Mouse (Mus musculus) kidney, adult 18-20 months (tissue): ENCODE measurements around the gene Aptx.

Experiments used
- DNase-seq: peaks from one replicate; pipeline ENCODE4 v3.0.0; 2021

Aptx gene

GRCm38 (mm10) chr4:40702797-40703709, at the start of gene Aptx:
Aptx (minus strand) TSS chr4:40703194.
- peak; percentile 98 for DNase-seq

- no peak for DNase-seq
Observed at GRCm38 (mm10) chr4:40735351-40735750, 32.4 kb upstream of the Aptx start.

- no peak for DNase-seq
Observed at GRCm38 (mm10) chr4:40731262-40731661, 28.3 kb upstream of the Aptx start.

- DNase-seq, result no peak
Observed at GRCm38 (mm10) chr4:40727247-40727646, 24.3 kb upstream of the Aptx start.

- no peak for DNase-seq
Observed at GRCm38 (mm10) chr4:40725554-40725953, 22.6 kb upstream of the Aptx start.

- DNase-seq, result no peak
Observed at GRCm38 (mm10) chr4:40725141-40725540, 22.1 kb upstream of the Aptx start.

- peak; percentile 77 for DNase-seq
Observed at GRCm38 (mm10) chr4:40722687-40723460, 19.9 kb upstream of the Aptx start.

- DNase-seq, result peak; percentile 97
Observed at GRCm38 (mm10) chr4:40722011-40722666, 19.1 kb upstream of the Aptx start, which contains the start of gene Dnaja1. Dnaja1 (plus strand) TSS chr4:40722150.

- DNase-seq, result no peak
Observed at GRCm38 (mm10) chr4:40720910-40721309, 17.9 kb upstream of the Aptx start.

- no peak for DNase-seq
Observed at GRCm38 (mm10) chr4:40717141-40717540, 14.1 kb upstream of the Aptx start.

GRCm38 (mm10) chr4:40703710-40704275, 799 bp upstream of the Aptx start:
- DNase-seq, result no peak

GRCm38 (mm10) chr4:40701796-40702195, 1.2 kb downstream of the Aptx start:
- DNase-seq, result no peak

GRCm38 (mm10) chr4:40700216-40700615, 2.8 kb downstream of the Aptx start:
- peak; percentile 72 for DNase-seq

- DNase-seq, result no peak
Observed at GRCm38 (mm10) chr4:40697059-40697458, 5.9 kb downstream of the Aptx start.

GRCm38 (mm10) chr4:40691100-40691499, 11.9 kb downstream of the Aptx start:
- DNase-seq, result no peak

- DNase-seq, result no peak
Observed at GRCm38 (mm10) chr4:40683306-40683705, 19.7 kb downstream of the Aptx start.

GRCm38 (mm10) chr4:40682359-40682758, 20.6 kb downstream of the Aptx start:
- no peak for DNase-seq

GRCm38 (mm10) chr4:40681908-40682307, 21.1 kb downstream of the Aptx start:
- DNase-seq, result peak; percentile 53

GRCm38 (mm10) chr4:40680250-40680860, 22.6 kb downstream of the Aptx start:
- DNase-seq, result peak; percentile 21

- DNase-seq, result no peak
Observed at GRCm38 (mm10) chr4:40677132-40677531, 25.9 kb downstream of the Aptx start.

- DNase-seq, result no peak
Observed at GRCm38 (mm10) chr4:40676338-40676737, 26.7 kb downstream of the Aptx start.

- no peak for DNase-seq
Observed at GRCm38 (mm10) chr4:40673526-40673925, 29.5 kb downstream of the Aptx start.
